13 mouse cellular contexts compared by ENCODE assay signal in genomic region chr1:91532892-91533291, GRCm38 (mm10). TPM values are rescaled to one million over a fixed set of nuclear protein-coding genes. Genes with fewer than 3 reads are reported as not detected.
DNase-seq lines count a peak whose midpoint lies in the region; ATAC-seq and TF ChIP-seq lines count a peak whose summit lies in the region.
"Had no signal": no experiment of that assay in that cellular context is flagged by ENCODE, and none has a peak within 500 bp of the region (broad histone marks: within the 10 kb centered on the region; RNA-seq: fewer than 3 reads in every experiment).

No protein-coding gene starts in this region.

- peak; percentile 5 for DNase-seq in lung, postnatal 14 days
- DNase-seq in lung, postnatal 25 days (ENCODE audit: low spot score), result no peak
- DNase-seq in heart, embryonic 10.5 days (ENCODE audit: low spot score), result no peak
- DNase-seq in liver, result peak; percentile 68
- DNase-seq in stomach, postnatal 0 days (ENCODE audit: low spot score), result no peak
- DNase-seq in retina, postnatal 1 day, result no peak
- no peak for DNase-seq in B cell, adult 2 months
- DNase-seq: adrenal gland, adult 8-10 months; cerebellum, postnatal 36 days; kidney, postnatal 14 days had no signal

- 0 out of 2 replicates have a peak, but pooled peaks have one; percentile 13 for ATAC-seq in stomach, postnatal 0 days (ENCODE audit: low FRiP score, low TSS enrichment)
- ATAC-seq: Patski had no signal

- TF ChIP-seq CTCF in stomach, postnatal 0 days (IDR thresholded peaks at IDR 0.05; ENCODE audit: low read depth), result peak; percentile 31

- H3K9me3 ChIP-seq in heart, embryonic 10.5 days, result no peaks in the 10 kb centered on the region
- H3K9me3 ChIP-seq in stomach, postnatal 0 days (ENCODE audit: control insufficient read depth, low read length), result no peaks in the 10 kb centered on the region
- H3K9me3 ChIP-seq: embryonic facial prominence, embryonic 15.5 days; heart, embryonic 15.5 days had no signal

- peaks cover 11% of the 10 kb centered on the region; the same call in 1 of the 2 replicates for H3K36me3 ChIP-seq in heart, embryonic 10.5 days
- H3K36me3 ChIP-seq in stomach, postnatal 0 days (ENCODE audit: control insufficient read depth, insufficient read depth, low read length), result 0 out of 2 replicates have a peak, but pooled peaks cover 2% of the 10 kb centered on the region
- H3K36me3 ChIP-seq: heart, embryonic 15.5 days had no signal

- peaks cover 9% of the 10 kb centered on the region for H3K4me1 ChIP-seq in heart, embryonic 10.5 days
- H3K4me1 ChIP-seq in stomach, postnatal 0 days (replicated peaks; ENCODE audit: control insufficient read depth, insufficient read depth), result no peaks in the 10 kb centered on the region
- H3K4me1 ChIP-seq: embryonic facial prominence, embryonic 15.5 days had no signal

- peaks cover 19% of the 10 kb centered on the region for H3K27me3 ChIP-seq in heart, embryonic 10.5 days (ENCODE audit: insufficient read depth, poor library complexity, severe bottlenecking)
- no peaks in the 10 kb centered on the region for H3K27me3 ChIP-seq in stomach, postnatal 0 days (ENCODE audit: control insufficient read depth, insufficient read depth, low read length)
- H3K27me3 ChIP-seq: Patski had no signal

- H3K4me3 ChIP-seq in heart, embryonic 10.5 days, result no peak overlapping the region
- no peak overlapping the region for H3K4me3 ChIP-seq in stomach, postnatal 0 days (ENCODE audit: low read depth, low read length)
- H3K4me3 ChIP-seq: embryonic facial prominence, embryonic 15.5 days; heart, embryonic 15.5 days had no signal

- TF ChIP-seq EP300 in stomach, postnatal 0 days (optimal IDR thresholded peaks at IDR 0.05), result no peak

- WGBS in heart, embryonic 10.5 days, result 85% methylated on average over 5 of the region's 5 CpGs
- 75% methylated on average over 5 of the region's 5 CpGs for WGBS in stomach, postnatal 0 days

- no peak overlapping the region for H3K4me2 ChIP-seq in stomach, postnatal 0 days (replicated peaks; ENCODE audit: low read depth)
- H3K4me2 ChIP-seq: embryonic facial prominence, embryonic 15.5 days; heart, embryonic 15.5 days had no signal

- no peak overlapping the region for H3K9ac ChIP-seq in stomach, postnatal 0 days (ENCODE audit: low read length)
- H3K9ac ChIP-seq: embryonic facial prominence, embryonic 15.5 days; heart, embryonic 15.5 days had no signal

- peak overlapping the region; percentile 67; the same call in 1 of the 2 replicates for H3K27ac ChIP-seq in heart, embryonic 10.5 days
- H3K27ac ChIP-seq in stomach, postnatal 0 days (replicated peaks), result no peak overlapping the region
- H3K27ac ChIP-seq: embryonic facial prominence, embryonic 15.5 days; heart, embryonic 15.5 days had no signal

RNA-seq across cellular contexts. Expression of gene Asb1, which starts 7.5 kb away (rescaled TPM):
- polyA plus RNA-seq in heart, embryonic 10.5 days (2016; fragmentation: Nextera tagmentation; extraction: Ambion mirVana), result 9.0 and 11.1 TPM in 2 replicates
- polyA plus RNA-seq in stomach, postnatal 0 days (2015; fragmentation: Nextera tagmentation; extraction: Ambion mirVana), result 1.6 and 2.3 TPM in 2 replicates

RNA-seq across cellular contexts. Expression of gene Traf3ip1, which starts 38.4 kb away (rescaled TPM):
- polyA plus RNA-seq in heart, embryonic 10.5 days (2016; fragmentation: Nextera tagmentation; extraction: Ambion mirVana), result 6.1 and 7.3 TPM in 2 replicates
- 3.0 and 3.1 TPM in 2 replicates for polyA plus RNA-seq in stomach, postnatal 0 days (2015; fragmentation: Nextera tagmentation; extraction: Ambion mirVana)

Comparison
In these comparisons a context has a peak if more than half of its experiments do, and no peak if none do; other contexts are left out.
1. DNase-seq: peak in lung, postnatal 14 days (single experiment) and liver (single experiment); none in lung, postnatal 25 days (single experiment), heart, embryonic 10.5 days (single experiment), stomach, postnatal 0 days (single experiment), retina, postnatal 1 day (single experiment) and B cell, adult 2 months (0 of 2).